Mouse (Mus musculus) adrenal gland, adult 8-10 months (tissue): ENCODE results near the gene Lzts3. TPM values are rescaled to one million over a fixed set of nuclear protein-coding genes. Genes with fewer than 3 reads are reported as not detected.
"Not testable (repeated sequence)": the region's sequence is repeated elsewhere in the genome, so short reads cannot be mapped to it uniquely, and the experiment has no call there.

Experiments
- DNase-seq: peaks from one replicate; pipeline ENCODE4 v3.0.0; 2022
- total RNA-seq, 4 experiments: library from RNA; stranded (reverse); gene quantifications; 2 replicates each; pipeline ENCODE4 v1.2.4; 2022

The Lzts3 gene
- total RNA-seq = 10 to 100 TPM; 17.0 to 27.6 (median 21.1) TPM

- DNase-seq = peak; percentile 88
Observed at GRCm38 (mm10) chr2:130642684-130643369, at the start of gene Lzts3. Gene Lzts3, minus strand, starts transcription at chr2:130642803.

DNA sequence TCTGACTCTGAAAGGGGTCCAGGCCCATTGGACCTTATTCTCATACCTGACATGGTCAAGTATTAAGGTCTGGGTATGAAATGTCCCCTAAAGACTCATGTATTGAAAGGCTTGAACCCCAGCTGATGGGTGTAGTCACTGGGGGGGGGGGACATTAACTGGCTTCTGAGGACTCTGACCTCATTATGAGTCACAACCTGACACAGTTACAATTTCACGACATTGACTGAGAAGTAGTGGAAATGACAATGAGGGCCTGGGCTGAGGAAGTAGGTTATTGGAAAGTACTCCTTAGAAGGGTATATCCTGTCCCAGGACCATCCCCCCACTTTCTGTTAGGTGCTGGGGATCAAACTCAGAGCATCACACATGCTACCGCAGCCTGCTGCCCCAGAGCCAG lies 46.4 kb upstream of the Lzts3 start:
- no peak for DNase-seq

DNA sequence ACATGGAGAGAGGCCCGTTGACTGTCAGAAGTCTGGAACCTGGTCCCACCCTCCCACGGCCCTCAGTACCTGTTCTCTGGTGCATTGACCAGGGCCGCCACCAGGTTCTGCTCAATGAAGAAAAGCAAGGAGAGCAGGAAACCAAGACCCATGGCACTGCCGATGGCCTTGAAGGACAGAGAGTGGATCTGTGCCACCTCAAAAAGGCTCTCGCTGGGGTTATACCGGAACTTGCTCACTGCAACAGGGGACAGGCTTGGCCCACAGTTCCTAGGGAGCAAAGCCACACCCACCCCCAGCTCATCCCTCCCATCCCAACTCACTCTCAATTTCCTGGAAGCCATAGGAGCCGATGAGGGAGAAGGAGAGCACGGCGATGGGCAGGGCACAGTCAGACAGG lies 42.8 kb upstream of the Lzts3 start:
- DNase-seq = no peak

- no peak for DNase-seq
Observed at GRCm38 (mm10) chr2:130681531-130681930, 38.9 kb upstream of the Lzts3 start.

DNA sequence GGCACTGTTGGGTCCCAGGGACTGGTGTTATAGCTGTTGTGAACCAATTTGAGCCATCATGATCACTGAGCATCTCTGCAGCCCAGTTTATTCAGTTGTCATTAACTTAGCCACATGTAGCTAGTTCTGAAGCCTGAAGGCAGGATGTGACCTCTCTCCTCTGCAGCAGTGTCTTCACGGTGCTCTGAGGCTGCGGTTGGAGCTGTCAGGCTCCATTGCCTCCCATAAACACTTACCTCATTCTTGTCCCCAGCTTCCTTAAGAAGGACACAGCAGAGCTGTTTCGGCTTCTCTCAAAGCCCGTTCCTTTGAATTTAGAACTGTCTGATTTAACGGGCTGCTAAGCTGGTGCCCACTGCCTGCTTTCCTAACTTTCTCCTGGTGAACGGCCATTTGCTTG lies 37.3 kb upstream of the Lzts3 start:
- DNase-seq = no peak

GRCm38 (mm10) chr2:130679154-130679553 lies 36.6 kb upstream of the Lzts3 start:
- DNase-seq = no peak

DNA sequence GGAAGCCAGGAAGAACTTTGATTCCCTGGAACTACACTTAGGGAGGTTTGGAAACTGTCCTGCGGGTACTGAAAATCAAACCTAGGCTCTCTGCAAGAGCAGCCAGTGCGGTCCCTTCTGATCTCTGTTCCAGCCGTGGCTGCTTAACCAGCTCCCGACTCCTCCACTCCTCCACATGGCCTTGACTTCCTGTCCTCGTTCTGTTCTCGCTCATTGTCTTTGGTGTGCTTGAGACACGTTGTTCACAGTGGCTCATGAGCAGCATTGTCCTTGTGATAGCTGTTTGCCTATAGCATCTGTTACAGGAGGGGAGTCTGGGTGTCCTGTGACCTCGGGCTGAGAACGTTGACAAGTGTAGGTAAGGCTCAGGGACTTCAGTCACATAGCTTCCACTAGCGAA lies 34.6 kb upstream of the Lzts3 start:
- peak; percentile 31 for DNase-seq

- DNase-seq = peak; percentile 84
Observed at GRCm38 (mm10) chr2:130667559-130667958, 25.0 kb upstream of the Lzts3 start, which contains the start of gene Itpa. Gene Itpa, plus strand, starts transcription at chr2:130667610.

GRCm38 (mm10) chr2:130664102-130664701 lies 21.6 kb upstream of the Lzts3 start, which contains the start of gene Ddrgk1:
Gene Ddrgk1, minus strand, starts transcription at chr2:130664659.
- DNase-seq = peak; percentile 89

- DNase-seq = no peak
Observed at GRCm38 (mm10) chr2:130663342-130663741, 20.7 kb upstream of the Lzts3 start.

DNA sequence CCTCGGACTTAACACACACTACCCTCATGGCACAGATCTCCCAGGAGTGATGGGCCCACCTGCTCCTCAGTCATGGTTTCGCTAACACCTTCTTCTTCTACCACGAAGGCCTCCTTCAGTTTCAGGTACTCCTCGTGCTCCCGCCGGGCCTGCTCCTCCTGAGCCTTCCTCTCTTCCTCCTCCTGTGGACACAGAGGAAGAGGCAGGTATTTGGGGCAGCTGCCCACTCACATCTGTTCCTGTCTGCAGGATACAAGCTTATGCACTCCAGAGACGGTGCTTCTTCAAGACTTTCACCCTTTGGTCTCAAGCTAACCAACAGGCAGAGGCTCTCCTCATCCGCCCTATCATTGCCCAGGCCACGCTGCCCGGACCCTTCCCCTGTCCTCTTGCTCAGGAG lies 15.9 kb upstream of the Lzts3 start:
- no peak for DNase-seq

GRCm38 (mm10) chr2:130657541-130657940 lies 14.9 kb upstream of the Lzts3 start:
- DNase-seq = no peak

GRCm38 (mm10) chr2:130656536-130656935 lies 13.9 kb upstream of the Lzts3 start:
- no peak for DNase-seq

DNA sequence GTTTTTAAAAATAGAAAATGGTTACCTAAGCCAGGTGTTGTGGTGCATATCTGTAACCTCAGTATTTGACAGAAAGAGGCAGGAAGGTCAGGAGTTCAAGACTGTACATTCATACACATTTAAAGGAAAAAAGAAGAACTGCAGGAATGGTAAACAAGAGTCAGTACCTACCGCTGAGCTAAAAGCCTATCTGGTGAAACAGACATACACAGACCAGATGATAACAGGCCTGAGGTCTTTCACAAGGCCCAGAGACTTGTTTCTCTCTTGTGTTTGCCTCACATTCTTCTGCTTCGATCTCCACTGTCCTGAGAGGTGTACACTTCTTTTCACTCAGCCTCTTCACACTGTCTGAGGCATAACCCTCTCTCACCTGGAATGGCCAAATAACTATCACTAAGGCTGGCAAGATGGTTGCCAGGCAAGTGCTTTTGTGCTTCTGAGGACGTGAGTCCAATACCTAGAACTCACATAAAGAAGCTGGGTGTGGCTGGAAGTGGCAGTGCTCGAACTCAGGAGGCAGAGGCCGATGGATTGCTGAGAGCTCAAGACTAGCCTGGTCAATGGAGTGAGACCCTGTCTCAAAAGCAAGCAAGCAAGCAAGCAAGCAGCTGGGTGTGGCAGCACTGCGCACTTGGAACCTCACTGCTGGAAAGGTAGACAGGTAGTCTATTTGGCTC lies 13.2 kb upstream of the Lzts3 start:
- no peak for DNase-seq

DNA sequence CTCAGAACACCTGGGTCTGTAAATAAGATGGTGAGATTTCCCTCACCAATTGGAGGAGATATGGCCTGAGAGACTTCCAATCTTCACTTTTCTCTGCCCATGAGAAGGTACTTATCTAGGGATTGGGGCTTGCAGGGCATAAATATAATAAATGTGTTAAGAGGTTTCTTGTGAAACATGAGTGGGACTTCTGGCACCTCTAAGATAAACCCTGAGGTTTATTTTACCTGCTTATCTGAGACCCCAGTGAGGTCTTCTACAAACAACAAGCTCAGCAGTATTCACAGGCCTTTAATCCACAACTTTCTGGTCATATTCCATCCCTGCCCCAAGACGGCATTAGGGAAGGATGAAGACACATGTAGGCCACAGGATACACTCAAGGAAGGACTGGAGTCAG lies 11.2 kb upstream of the Lzts3 start:
- no peak for DNase-seq

DNA sequence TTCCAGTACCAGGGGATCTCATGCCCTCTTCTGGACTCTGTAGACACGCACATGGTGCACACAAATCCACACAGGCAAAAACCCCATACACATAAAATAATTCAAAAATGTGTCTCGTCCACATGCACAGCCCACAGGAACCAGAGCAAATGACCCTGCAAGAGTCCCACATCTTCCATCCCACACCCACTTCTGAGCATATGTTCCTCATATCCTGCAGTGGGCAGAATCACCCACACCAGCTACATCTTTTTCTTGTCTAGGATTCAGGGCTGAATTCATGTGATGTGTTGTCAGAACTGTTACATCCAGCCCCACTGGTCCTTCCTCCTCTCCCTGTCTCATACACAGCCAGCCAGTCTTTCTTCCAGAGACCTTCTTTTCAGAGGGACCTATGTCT lies 10.7 kb upstream of the Lzts3 start:
- no peak for DNase-seq

DNA sequence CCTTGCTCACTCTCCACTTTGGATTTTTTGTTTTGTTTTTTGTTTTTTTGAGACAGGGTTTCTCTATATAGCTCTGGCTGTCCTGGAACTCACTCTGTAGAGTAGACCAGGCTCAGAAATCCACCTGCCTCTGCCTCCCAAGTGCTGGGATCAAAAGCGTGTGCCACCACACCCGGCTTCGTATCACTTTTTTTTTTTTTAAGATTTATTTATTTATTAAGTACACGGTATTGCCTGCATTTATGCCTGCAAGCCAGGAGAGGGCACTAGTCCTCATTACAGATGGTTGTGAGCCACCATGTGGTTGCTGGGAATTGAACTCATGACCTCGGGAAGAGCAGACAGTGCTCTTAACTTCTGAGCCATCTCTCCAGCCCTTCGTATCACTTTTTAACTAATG lies 6.4 kb upstream of the Lzts3 start:
- DNase-seq = not testable (repeated sequence)

- DNase-seq = no peak
Observed at GRCm38 (mm10) chr2:130645198-130645597, 2.6 kb upstream of the Lzts3 start.

GRCm38 (mm10) chr2:130642197-130642660 lies 374 bp downstream of the Lzts3 start:
- no peak for DNase-seq

DNA sequence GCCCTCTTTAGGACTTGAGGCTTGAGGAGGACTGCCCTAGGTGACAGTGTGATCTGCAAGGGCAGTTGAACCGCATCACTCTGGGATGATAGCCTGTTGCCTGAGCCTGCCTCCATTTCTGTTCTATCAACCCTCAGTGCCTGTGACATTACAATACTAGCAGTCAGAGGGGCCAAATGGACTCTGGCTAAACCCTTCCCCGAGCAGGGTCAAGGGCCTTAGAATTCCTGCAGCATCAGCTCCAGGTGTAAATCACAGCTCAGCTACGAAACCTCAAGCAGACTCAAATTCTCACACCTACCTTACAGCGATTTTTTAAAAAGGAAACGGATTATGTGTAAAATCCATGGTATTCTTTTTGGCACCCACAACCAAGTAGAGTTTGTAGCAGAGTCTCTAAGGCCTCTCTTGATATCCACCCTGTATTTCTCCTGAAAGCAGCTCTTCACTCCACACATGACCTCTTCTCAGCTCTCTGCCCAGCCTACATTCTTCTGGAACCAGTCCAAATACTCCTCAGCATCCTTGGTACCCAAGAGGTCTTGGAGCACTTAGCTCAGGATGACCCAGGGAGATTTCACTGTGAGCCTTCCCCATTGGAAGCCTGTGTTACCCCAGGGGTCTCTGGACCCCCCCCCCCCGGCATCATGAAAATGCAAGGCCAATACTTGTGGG lies 1.1 kb downstream of the Lzts3 start:
- no peak for DNase-seq

DNA sequence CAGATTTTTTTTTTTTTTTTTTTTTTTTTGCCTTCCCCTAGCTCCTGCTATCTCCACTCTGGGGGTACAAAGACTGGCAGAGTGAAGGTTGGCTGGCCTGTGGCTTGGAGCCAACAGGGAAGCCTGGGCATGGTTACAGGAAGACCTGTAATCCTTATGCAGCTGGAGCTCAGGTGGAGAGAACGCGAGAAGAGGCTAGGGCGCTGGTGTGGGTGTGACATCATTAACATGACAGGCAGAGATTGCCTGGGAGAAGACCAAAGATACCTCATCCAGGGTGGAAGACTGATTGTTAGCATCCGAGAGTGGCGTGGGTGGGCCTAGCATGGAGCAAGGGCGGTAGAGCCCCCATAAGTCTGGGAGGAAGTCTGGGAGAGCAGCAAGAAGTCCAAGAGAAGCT lies 3.3 kb downstream of the Lzts3 start:
- no peak for DNase-seq

DNA sequence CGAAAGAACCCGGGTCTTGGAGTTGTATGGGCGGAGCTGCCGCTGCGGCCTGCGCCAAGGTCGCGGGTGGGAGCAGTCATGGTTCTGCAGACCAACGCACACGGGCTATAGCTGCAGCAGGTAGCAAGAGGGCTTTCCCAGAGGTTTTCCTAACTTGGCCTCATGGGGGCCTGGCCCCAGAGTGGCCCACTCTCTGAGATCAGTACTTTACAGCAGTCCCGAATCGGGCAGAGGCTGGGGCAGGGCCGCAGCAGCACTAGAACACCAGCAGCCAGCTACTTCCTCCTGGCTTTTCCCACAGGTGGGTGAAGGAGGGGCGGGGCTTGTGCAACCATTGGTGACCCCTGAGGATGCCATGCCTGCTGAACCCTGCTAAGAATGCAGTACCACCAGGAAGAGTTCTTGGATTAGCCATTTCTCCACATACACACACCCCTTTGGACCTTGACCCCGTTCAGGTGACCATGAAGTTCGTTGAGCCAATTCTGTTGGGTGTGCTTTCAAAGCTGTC lies 4.4 kb downstream of the Lzts3 start:
- DNase-seq = no peak

GRCm38 (mm10) chr2:130635847-130636246 lies 6.8 kb downstream of the Lzts3 start:
- DNase-seq = no peak
